Mouse (Mus musculus) neural tube, postnatal 0 days (tissue): ENCODE results near the gene Gtsf2. TPM values are rescaled to one million over a fixed set of nuclear protein-coding genes. Genes with fewer than 3 reads are reported as not detected.

Source experiments
- polyA plus RNA-seq: library from polyadenylated mRNA; unstranded; fragments of >200 nt; fragmentation: Nextera tagmentation; extraction: Ambion mirVana; gene quantifications from 2 replicates; pipeline ENCODE4 v1.2.1, GENCODE M21; 2015

Gtsf2 gene
- 0.33 and 0.44 TPM in 2 replicates for polyA plus RNA-seq

GRCm38 (mm10) chr15:103448369-103448768, at the start of gene Gtsf2:
TSS of gene Gtsf2 (minus strand) at chr15:103448469.

DNA sequence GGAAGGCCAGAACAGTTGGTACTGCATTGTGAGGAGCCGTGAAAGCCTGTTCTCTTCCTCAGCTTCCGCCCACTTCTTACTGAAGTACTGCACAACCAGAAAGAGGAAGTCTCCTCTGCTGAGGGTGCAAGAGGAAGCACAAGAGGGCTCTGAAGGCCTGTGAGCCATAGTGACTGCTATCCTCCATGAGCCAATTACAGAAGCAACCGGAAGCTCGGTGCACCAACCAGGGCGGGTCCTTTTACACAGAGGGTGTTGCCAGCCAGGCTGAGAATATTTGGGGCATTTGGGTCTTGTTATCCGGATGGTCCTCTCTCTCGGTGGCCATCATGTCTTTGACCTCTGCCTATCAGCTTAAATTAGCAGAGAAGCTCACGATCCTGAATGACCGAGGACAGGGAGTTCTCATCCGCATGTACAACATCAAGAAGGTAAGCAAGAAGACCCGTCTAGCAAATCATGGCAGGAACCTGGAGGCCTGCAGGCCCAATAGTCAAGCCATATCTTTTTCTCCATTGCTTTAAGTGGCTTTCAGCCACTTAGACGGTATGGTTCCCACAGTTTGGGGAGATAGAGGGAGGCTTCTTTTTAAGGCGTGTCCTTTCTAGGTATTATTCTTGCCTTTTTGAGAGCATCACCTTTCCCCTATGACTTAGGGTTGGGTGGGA, 5.4 kb upstream of the Gtsf2 start, which contains the start of gene Nckap1l:
Gene Nckap1l, plus strand, starts transcription at position 244 of the 668 bp plus-strand sequence.

DNA sequence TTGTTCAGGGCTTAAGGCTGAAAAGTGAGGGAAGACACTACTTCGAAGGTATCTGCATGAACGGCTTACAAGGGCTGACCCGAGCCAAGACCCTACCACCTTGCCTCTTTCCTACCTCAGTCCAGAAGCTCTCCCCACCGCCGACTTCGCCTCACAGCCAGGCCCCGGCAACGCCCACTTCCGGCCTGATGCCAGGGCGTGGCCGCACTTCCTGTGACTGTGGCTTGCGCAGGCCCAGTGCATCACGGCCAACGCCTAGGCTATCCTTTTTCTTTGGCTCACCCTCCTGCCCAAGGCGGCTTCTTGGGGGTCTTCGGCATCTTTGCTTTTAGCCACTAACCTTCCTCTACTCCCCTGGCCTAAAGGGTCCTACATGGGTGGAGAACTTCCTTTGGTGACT, 18.0 kb downstream of the Gtsf2 start, which contains the start of gene Gtsf1:
Gene Gtsf1, minus strand, starts transcription at position 230 of the 400 bp plus-strand sequence.

Other genes starting within 250 kb of the Gtsf2 start
- gene Cbx5, start 208.7 kb downstream of the Gtsf2 start, polyA plus RNA-seq: 78.9 and 85.6 TPM in 2 replicates
- 397 and 427 TPM in 2 replicates for gene Hnrnpa1, start 208.0 kb downstream of the Gtsf2 start, polyA plus RNA-seq
- gene Nfe2, start 190.1 kb downstream of the Gtsf2 start, polyA plus RNA-seq: 0.43 and 0.88 TPM in 2 replicates
- gene Copz1, start 175.8 kb downstream of the Gtsf2 start, polyA plus RNA-seq: 157 and 169 TPM in 2 replicates
- gene Gpr84, start 137.9 kb downstream of the Gtsf2 start, polyA plus RNA-seq: 0.65 and 0.93 TPM in 2 replicates
- gene Zfp385a, start 108.4 kb downstream of the Gtsf2 start, polyA plus RNA-seq: 25.7 and 27.6 TPM in 2 replicates
- gene Itga5, start 81.7 kb downstream of the Gtsf2 start, polyA plus RNA-seq: 3.8 and 4.8 TPM in 2 replicates
- gene Gtsf1, start 18.0 kb downstream of the Gtsf2 start, polyA plus RNA-seq: 0.32 TPM in 1 of 2 replicates, not detected in the other
- 2.1 TPM in 2 replicates for gene Nckap1l, start 5.3 kb upstream of the Gtsf2 start, polyA plus RNA-seq
- 69.6 and 72.0 TPM in 2 replicates for gene Pde1b, start 54.6 kb upstream of the Gtsf2 start, polyA plus RNA-seq
- 179 and 180 TPM in 2 replicates for gene Ppp1r1a, start 89.5 kb upstream of the Gtsf2 start, polyA plus RNA-seq
- gene Glycam1, start 116.6 kb upstream of the Gtsf2 start, polyA plus RNA-seq: 0.44 TPM in 1 of 2 replicates, not detected in the other